Comparison of ENCODE assay signal across 12 mouse cellular contexts in the genomic region with DNA sequence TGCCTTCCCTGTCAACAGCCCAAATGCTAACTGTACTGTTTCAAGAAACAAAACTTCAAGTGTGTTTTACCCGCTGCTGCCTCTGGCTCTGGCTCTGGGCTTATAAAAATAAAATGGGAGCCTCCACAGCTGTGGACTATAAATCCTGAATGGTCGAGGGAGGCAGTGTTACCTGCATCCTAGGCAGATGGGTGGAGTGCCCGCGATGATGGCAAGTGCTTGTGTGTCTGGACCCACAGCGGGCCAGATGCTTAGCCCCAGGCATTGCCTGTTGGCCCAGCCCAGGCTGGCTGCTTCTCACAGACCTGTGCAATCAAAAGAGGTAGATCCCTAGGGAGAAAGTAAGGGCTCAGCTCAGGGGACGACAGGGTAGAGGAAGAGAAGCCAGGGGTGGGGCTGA.
DNase-seq lines count a peak whose midpoint lies in the region; ATAC-seq and TF ChIP-seq lines count a peak whose summit lies in the region.
"Had no signal": no experiment of that assay in that cellular context is flagged by ENCODE, and none has a peak within 500 bp of the region (broad histone marks: within the 10 kb centered on the region; RNA-seq: fewer than 3 reads in every experiment).

No protein-coding gene starts in this region.

- peaks cover 24% of the 10 kb centered on the region for H3K4me1 ChIP-seq in kidney, embryonic 14.5 days (ENCODE audit: control insufficient read depth, insufficient read depth, low read length)
- 0 out of 2 replicates have a peak, but pooled peaks cover 5% of the 10 kb centered on the region for H3K4me1 ChIP-seq in hindbrain, postnatal 0 days (ENCODE audit: insufficient read depth, low read length)
- peaks cover 24% of the 10 kb centered on the region for H3K4me1 ChIP-seq in midbrain, embryonic 16.5 days (ENCODE audit: control insufficient read depth, insufficient read depth, low read length)

- H3K9ac ChIP-seq in kidney, embryonic 14.5 days (ENCODE audit: low read depth, low read length) = no peak overlapping the region
- no peak overlapping the region for H3K9ac ChIP-seq in hindbrain, postnatal 0 days (replicated peaks; ENCODE audit: low read length)
- H3K9ac ChIP-seq in midbrain, embryonic 16.5 days (ENCODE audit: low read depth, low read length) = peak overlapping the region; percentile 8; the same call in 1 of the 2 replicates
- H3K9ac ChIP-seq: heart, embryonic 13.5 days; lung, embryonic 14.5 days had no signal

- no peaks in the 10 kb centered on the region for H3K9me3 ChIP-seq in kidney, embryonic 14.5 days (ENCODE audit: control insufficient read depth, low read length)
- H3K9me3 ChIP-seq in hindbrain, postnatal 0 days (ENCODE audit: low read length) = no peaks in the 10 kb centered on the region
- H3K9me3 ChIP-seq in midbrain, embryonic 16.5 days (replicated peaks; ENCODE audit: control insufficient read depth, low read length, poor library complexity, severe bottlenecking) = no peaks in the 10 kb centered on the region
- H3K9me3 ChIP-seq: heart, embryonic 13.5 days had no signal

- H3K27me3 ChIP-seq in kidney, embryonic 14.5 days (ENCODE audit: control insufficient read depth, insufficient read depth, low read length) = peaks cover 98% of the 10 kb centered on the region
- peaks cover 17% of the 10 kb centered on the region; the same call in 1 of the 2 replicates for H3K27me3 ChIP-seq in hindbrain, postnatal 0 days (ENCODE audit: insufficient read depth, low read length)
- H3K27me3 ChIP-seq in midbrain, embryonic 16.5 days (ENCODE audit: control insufficient read depth, insufficient read depth, low read depth, low read length) = peaks cover 13% of the 10 kb centered on the region

- WGBS in kidney, embryonic 14.5 days = 17% methylated on average over 6 of the region's 6 CpGs
- WGBS in hindbrain, postnatal 0 days = 44% methylated on average over 6 of the region's 6 CpGs
- 49% methylated on average over 6 of the region's 6 CpGs for WGBS in midbrain, embryonic 16.5 days

- no peak for TF ChIP-seq CTCF in hindbrain, postnatal 0 days (IDR thresholded peaks at IDR 0.05; ENCODE audit: low read depth)

- H3K4me3 ChIP-seq in kidney, embryonic 14.5 days (ENCODE audit: low read length) = no peak overlapping the region
- no peak overlapping the region for H3K4me3 ChIP-seq in hindbrain, postnatal 0 days (ENCODE audit: low read length)
- no peak overlapping the region for H3K4me3 ChIP-seq in midbrain, embryonic 16.5 days (ENCODE audit: low read depth, low read length)
- H3K4me3 ChIP-seq: heart, embryonic 13.5 days had no signal

- DNase-seq in kidney, postnatal 4 days = no peak
- peak; percentile 51 for DNase-seq in forelimb bud, embryonic 11.5 days (ENCODE audit: low read depth, low spot score)
- no peak for DNase-seq in hindbrain, postnatal 0 days (ENCODE audit: low spot score)
- DNase-seq in urinary bladder, postnatal 10 days (ENCODE audit: low spot score) = no peak
- DNase-seq in adrenal gland, adult 2 months = no peak
- DNase-seq in cerebellum, postnatal 36 days = no peak
- DNase-seq: kidney, postnatal 10 days; liver; lung, embryonic 14.5 days had no signal

- no peak overlapping the region for H3K4me2 ChIP-seq in kidney, embryonic 14.5 days (replicated peaks; ENCODE audit: low read depth, low read length)
- no peak overlapping the region for H3K4me2 ChIP-seq in hindbrain, postnatal 0 days (ENCODE audit: low read depth, low read length)
- H3K4me2 ChIP-seq in midbrain, embryonic 16.5 days (ENCODE audit: low read length) = no peak overlapping the region
- H3K4me2 ChIP-seq: heart, embryonic 13.5 days; lung, embryonic 14.5 days had no signal

- H3K36me3 ChIP-seq in kidney, embryonic 14.5 days (ENCODE audit: control insufficient read depth, insufficient read depth, low read length) = no peaks in the 10 kb centered on the region
- H3K36me3 ChIP-seq in hindbrain, postnatal 0 days (ENCODE audit: insufficient read depth, low read length) = no peaks in the 10 kb centered on the region
- no peaks in the 10 kb centered on the region for H3K36me3 ChIP-seq in midbrain, embryonic 16.5 days (ENCODE audit: control insufficient read depth, insufficient read depth, low read length)
- H3K36me3 ChIP-seq: heart, embryonic 13.5 days had no signal

- H3K27ac ChIP-seq in kidney, embryonic 14.5 days (ENCODE audit: low read depth, low read length) = no peak overlapping the region
- H3K27ac ChIP-seq in hindbrain, postnatal 0 days = no peak overlapping the region
- H3K27ac ChIP-seq in midbrain, embryonic 16.5 days (ENCODE audit: low read length) = no peak overlapping the region; the same call in 1 of the 2 replicates
- H3K27ac ChIP-seq: heart, embryonic 13.5 days had no signal

- 0 out of 2 replicates have a peak, but pooled peaks have one; percentile 13 for ATAC-seq in kidney, embryonic 14.5 days (ENCODE audit: low FRiP score, low TSS enrichment)
- peak; percentile 36; the same call in 1 of the 2 replicates for ATAC-seq in hindbrain, postnatal 0 days
- ATAC-seq in midbrain, embryonic 16.5 days = no peak
